Mouse (Mus musculus) kidney, embryonic 14.5 days (tissue): ENCODE measurements at regions not wholly inside any gene's neighbourhood (a gene's known extent, or its start where the extent isn't known, plus 50 kb on each side); places are given as distances from the start of the nearest gene placed in this dataset.
"Not testable (repeated sequence)": the region's sequence is repeated elsewhere in the genome, so short reads cannot be mapped to it uniquely, and the experiment has no call there.

Experiments used
- ATAC-seq: fragments of 200-750 bp; cut with Nextera tagmentation; 2 replicates; pipeline ENCODE4 v1.8.0; 2017; ENCODE audit warnings: moderate number of reproducible peaks, mild to moderate bottlenecking, moderate TSS enrichment, moderate library complexity; ENCODE audit not compliant: low FRiP score, low TSS enrichment
- H3K27ac ChIP-seq: fragments of 300-500 bp; sonication (generic); 2 replicates; pipeline ENCODE4 v1.5.1; 2014; ENCODE audit warnings: low read depth, mild to moderate bottlenecking, low read length, moderate library complexity, mixed read lengths
- H3K27me3 ChIP-seq: fragments of 300-500 bp; sonication (generic); 2 replicates; pipeline ENCODE4 v1.6.1; 2014; ENCODE audit warnings: mild to moderate bottlenecking, low read length; ENCODE audit not compliant: control insufficient read depth, insufficient read depth
- H3K36me3 ChIP-seq: fragments of 300-500 bp; sonication (generic); 2 replicates; pipeline ENCODE4 v1.6.1; 2014; ENCODE audit warnings: low read length, mixed read lengths; ENCODE audit not compliant: control insufficient read depth, insufficient read depth
- H3K4me1 ChIP-seq: fragments of 300-500 bp; sonication (generic); 2 replicates; pipeline ENCODE4 v1.6.1; 2014; ENCODE audit warnings: low read length, mixed read lengths; ENCODE audit not compliant: control insufficient read depth, insufficient read depth
- H3K4me2 ChIP-seq: fragments of 300-500 bp; sonication (generic); replicated peaks from 2 replicates; pipeline ENCODE4 v1.6.1; 2014; ENCODE audit warnings: low read depth, mild to moderate bottlenecking, low read length
- H3K4me3 ChIP-seq: fragments of 300-500 bp; sonication (generic); 2 replicates; pipeline ENCODE4 v1.5.1; 2014; ENCODE audit warnings: mild to moderate bottlenecking, low read length
- H3K9ac ChIP-seq: fragments of 300-500 bp; sonication (generic); 2 replicates; pipeline ENCODE4 v1.6.1; 2014; ENCODE audit warnings: low read depth, mild to moderate bottlenecking, low read length, moderate library complexity
- H3K9me3 ChIP-seq: fragments of 300-500 bp; sonication (generic); 2 replicates; pipeline ENCODE4 v1.6.1; 2016; ENCODE audit warnings: low read length; ENCODE audit not compliant: control insufficient read depth
- WGBS: fragments of 180-500 bp; shearing (Covaris S2); extraction: QIAGEN DNeasy Blood & Tissue Kit; methylation state at CpG from one replicate; pipeline ENCODE4 v1.1.7; 2014; 5-methylcytosine and 5-hydroxymethylcytosine counted together

DNA sequence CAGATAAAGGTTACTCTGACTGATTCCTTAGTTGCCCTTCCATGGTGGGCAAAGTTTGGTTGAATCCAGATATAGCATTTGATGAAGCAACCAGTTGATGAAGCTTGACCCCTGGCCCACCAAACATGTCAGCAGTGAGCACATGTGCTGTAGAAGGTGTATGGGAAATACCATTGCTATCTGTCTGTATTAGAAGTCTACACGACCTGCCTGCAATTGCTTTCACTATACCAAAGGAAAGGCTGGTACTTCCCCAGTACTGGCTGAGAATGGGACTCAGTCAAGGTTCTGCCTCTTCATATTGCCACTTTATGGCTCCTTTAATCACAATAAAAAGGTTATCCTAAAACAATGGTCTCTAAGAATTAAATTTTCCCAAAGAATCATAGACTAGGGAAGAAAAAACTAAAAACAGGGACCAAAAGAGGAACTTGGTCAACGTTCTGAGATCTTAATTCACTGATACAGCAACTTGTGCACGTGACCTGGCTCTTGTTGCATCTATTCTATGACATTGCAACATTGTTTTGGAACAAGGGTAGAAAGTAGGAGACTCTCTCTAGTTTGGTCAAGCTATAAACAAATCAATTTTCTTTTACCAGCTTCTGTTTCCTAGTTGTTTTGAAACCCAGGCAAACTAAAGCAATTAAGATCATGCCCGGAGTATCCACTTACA, 284.0 kb downstream of the Rapgef2 start:
- WGBS: 85% methylated on average over 4 of the region's 4 CpGs
- Histone ChIP-seq H3K36me3 (no peaks in the 10 kb centered on the region), H3K4me1 (no peaks in the 10 kb centered on the region), H3K9ac (no peak overlapping the region), H3K4me2 (no peak overlapping the region), H3K27me3 (no peaks in the 10 kb centered on the region), H3K4me3 (no peak overlapping the region), H3K9me3 (no peaks in the 10 kb centered on the region), H3K27ac (no peak overlapping the region)
- no peak for ATAC-seq

GRCm38 (mm10) chr3:79001754-79002153, 284.6 kb downstream of the Rapgef2 start:
- 89% methylated on average over 4 of the region's 4 CpGs for WGBS
- H3K4me3 ChIP-seq: no peak overlapping the region
- ATAC-seq: no peak
- H3K4me2 ChIP-seq: no peak overlapping the region
- H3K36me3 ChIP-seq: no peaks in the 10 kb centered on the region
- no peaks in the 10 kb centered on the region for H3K4me1 ChIP-seq
- no peaks in the 10 kb centered on the region for H3K9me3 ChIP-seq
- H3K27me3 ChIP-seq: no peaks in the 10 kb centered on the region
- no peak overlapping the region for H3K27ac ChIP-seq
- no peak overlapping the region for H3K9ac ChIP-seq

GRCm38 (mm10) chr3:79000293-79000692, 286.0 kb downstream of the Rapgef2 start:
- no peaks in the 10 kb centered on the region for H3K9me3 ChIP-seq
- no peak overlapping the region for H3K9ac ChIP-seq
- H3K27ac ChIP-seq: no peak overlapping the region
- WGBS: 63% methylated on average over 2 of the region's 2 CpGs
- no peaks in the 10 kb centered on the region for H3K4me1 ChIP-seq
- H3K4me2 ChIP-seq: no peak overlapping the region
- no peak overlapping the region for H3K4me3 ChIP-seq
- no peaks in the 10 kb centered on the region for H3K36me3 ChIP-seq
- H3K27me3 ChIP-seq: no peaks in the 10 kb centered on the region
- ATAC-seq: no peak

- Histone ChIP-seq H3K4me1 (no peaks in the 10 kb centered on the region), H3K36me3 (no peaks in the 10 kb centered on the region), H3K27ac (no peak overlapping the region), H3K4me3 (no peak overlapping the region), H3K9ac (no peak overlapping the region), H3K4me2 (no peak overlapping the region), H3K9me3 (no peaks in the 10 kb centered on the region), H3K27me3 (no peaks in the 10 kb centered on the region)
- ATAC-seq: no peak
- WGBS: 80% methylated on average over 3 of the region's 3 CpGs
These were observed 286.5 kb downstream of the Rapgef2 start for GRCm38 (mm10) chr3:78999803-79000202.

DNA sequence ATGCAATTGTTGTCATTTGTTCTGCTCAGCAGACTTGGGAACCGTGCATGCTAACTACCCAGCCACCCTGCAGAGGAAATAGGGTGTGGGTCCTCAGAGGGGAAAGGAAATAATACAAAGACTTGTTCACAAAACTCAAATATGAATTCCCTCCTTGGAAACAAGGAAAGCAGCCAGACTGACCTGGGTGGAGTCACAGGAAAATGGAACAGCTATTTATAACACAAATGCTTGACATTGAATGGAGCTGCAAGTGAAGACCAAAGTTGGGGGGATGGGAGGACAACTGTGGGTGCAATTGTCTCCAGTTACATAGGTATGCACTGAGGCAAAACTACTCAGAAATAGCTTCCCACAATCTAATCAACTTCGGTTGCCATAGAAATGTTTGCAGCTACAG, 298.2 kb downstream of the Rapgef2 start:
- Histone ChIP-seq H3K4me3 (no peak overlapping the region), H3K27me3 (no peaks in the 10 kb centered on the region), H3K9ac (no peak overlapping the region), H3K9me3 (no peaks in the 10 kb centered on the region), H3K4me1 (no peaks in the 10 kb centered on the region), H3K27ac (no peak overlapping the region), H3K4me2 (no peak overlapping the region), H3K36me3 (no peaks in the 10 kb centered on the region)
- no peak for ATAC-seq
- whole genome bisulfite sequencing: 67% methylated on average over 2 of the region's 2 CpGs

DNA sequence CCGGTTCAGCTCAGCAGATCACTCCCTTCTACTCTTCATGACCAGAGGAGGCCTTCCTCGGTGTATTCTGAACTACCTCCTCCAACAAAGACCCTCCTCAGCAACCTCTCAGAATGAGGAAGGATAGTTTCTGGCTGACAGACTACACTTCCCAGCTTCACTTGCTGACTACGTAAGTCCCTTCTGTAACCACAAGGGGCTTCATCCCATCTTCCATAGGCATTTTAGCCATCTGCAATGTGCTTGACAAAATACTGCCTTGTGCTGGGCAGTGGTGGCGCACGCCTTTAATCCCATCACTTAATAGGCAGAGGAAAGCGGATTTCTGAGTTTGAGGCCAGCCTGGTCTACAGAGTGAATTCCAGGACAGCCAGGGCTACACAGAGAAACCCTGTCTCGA, 299.6 kb downstream of the Rapgef2 start:
- Histone ChIP-seq H3K4me2 (no peak overlapping the region), H3K4me3 (no peak overlapping the region), H3K36me3 (no peaks in the 10 kb centered on the region), H3K9me3 (no peaks in the 10 kb centered on the region), H3K27me3 (no peaks in the 10 kb centered on the region), H3K4me1 (no peaks in the 10 kb centered on the region), H3K27ac (no peak overlapping the region), H3K9ac (no peak overlapping the region)
- ATAC-seq: no peak
- WGBS: 68% methylated on average over 7 of the region's 7 CpGs

GRCm38 (mm10) chr3:78981057-78981456, 305.3 kb downstream of the Rapgef2 start:
- Histone ChIP-seq H3K4me3 (no peak overlapping the region), H3K9ac (no peak overlapping the region), H3K4me1 (no peaks in the 10 kb centered on the region), H3K9me3 (no peaks in the 10 kb centered on the region), H3K27me3 (no peaks in the 10 kb centered on the region), H3K36me3 (no peaks in the 10 kb centered on the region), H3K4me2 (no peak overlapping the region), H3K27ac (no peak overlapping the region)
- WGBS: 85% methylated on average over 3 of the region's 3 CpGs
- ATAC-seq: no peak

- Histone ChIP-seq H3K27me3 (no peaks in the 10 kb centered on the region), H3K9me3 (no peaks in the 10 kb centered on the region), H3K9ac (no peak overlapping the region), H3K4me3 (no peak overlapping the region), H3K4me2 (no peak overlapping the region), H3K36me3 (no peaks in the 10 kb centered on the region), H3K27ac (no peak overlapping the region), H3K4me1 (no peaks in the 10 kb centered on the region)
- WGBS: 72% methylated on average over 4 of the region's 4 CpGs
- no peak for ATAC-seq
These were observed 307.5 kb downstream of the Rapgef2 start for GRCm38 (mm10) chr3:78978781-78979180.

GRCm38 (mm10) chr3:78966683-78967549, 319.4 kb downstream of the Rapgef2 start:
- Histone ChIP-seq H3K9ac (peak overlapping the region; percentile 54; the same call in 1 of the 2 replicates), H3K4me2 (peak overlapping the region; percentile 64), H3K4me3 (peak overlapping the region; percentile 43)
- H3K36me3 ChIP-seq, H3K27ac ChIP-seq, H3K4me1 ChIP-seq, H3K9me3 ChIP-seq, H3K27me3 ChIP-seq: not testable (repeated sequence)
- peak; percentile 93 for ATAC-seq
- 4% methylated on average over 37 of the region's 57 CpGs for WGBS
